Mouse (Mus musculus) cortical plate, adult 2 months (tissue): Measurements from ENCODE around the gene Jph4.

ENCODE experiments used
- CTCF ChIP-seq: fragments of 200-500 bp; IDR thresholded peaks from 2 replicates; pipeline ENCODE4 v1.5.1; 2011; ENCODE audit warnings: mild to moderate bottlenecking, control low read depth, low read length; ENCODE audit not compliant: insufficient read depth; ENCODE audit errors: extremely low read depth
- POLR2A ChIP-seq: fragments of 200-500 bp; IDR thresholded peaks from 2 replicates; pipeline ENCODE4 v1.6.1; 2011; ENCODE audit warnings: mild to moderate bottlenecking, low read length, control low read depth; ENCODE audit not compliant: insufficient read depth; ENCODE audit errors: extremely low read depth

DNA sequence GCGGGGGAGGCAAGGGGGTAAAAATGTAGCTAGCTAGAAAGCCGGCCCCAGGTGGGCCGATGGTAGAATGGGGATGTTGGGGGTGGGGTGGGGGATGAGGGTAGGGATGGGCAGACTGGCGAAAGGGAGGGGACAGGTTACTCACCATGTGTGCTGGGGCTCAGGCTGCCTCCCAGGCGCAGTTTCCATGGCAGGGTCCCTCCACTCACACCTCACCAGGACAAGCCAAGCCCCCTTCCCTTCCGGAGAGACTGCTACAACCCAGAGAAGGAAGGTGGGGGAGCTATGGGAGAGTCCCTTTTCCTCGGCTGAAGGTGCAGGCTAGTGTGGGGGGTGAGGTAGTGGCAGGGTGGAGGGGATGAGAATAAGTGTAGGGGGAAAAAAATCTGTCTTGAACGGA, 889 bp downstream of the Jph4 start:
- TF ChIP-seq CTCF (no peak), POLR2A (no peak)
